Mouse (Mus musculus) CH12.LX (cell line): Measurements from ENCODE around the gene Gm43552. TPM values are rescaled to one million over a fixed set of nuclear protein-coding genes. Genes with fewer than 3 reads are reported as not detected.
A peak's percentile ranks its signal among the peaks of the same experiment; 100 is the strongest.

Experiments used
- DNase-seq: peaks from one replicate; pipeline ENCODE4 v3.0.0-alpha.2; 2013; ENCODE audit errors: extremely low read depth
- H3K27ac ChIP-seq: 2 replicates; pipeline ENCODE4 v1.5.1; 2012; ENCODE audit warnings: low read depth, mild to moderate bottlenecking, control low read depth, moderate library complexity; ENCODE audit not compliant: insufficient read depth
- H3K27me3 ChIP-seq: replicated peaks from 2 replicates; pipeline ENCODE3; 2012; ENCODE audit warnings: inconsistent platforms
- H3K36me3 ChIP-seq, 2 experiments: replicated peaks in 1 of 2; 2 replicates each; pipeline versions ENCODE3 to v1.6.1; 2012; ENCODE audit warnings: inconsistent platforms in 1 of 2, low read length in 1 of 2, mild to moderate bottlenecking in 1 of 2, mixed read lengths in 1 of 2, moderate library complexity in 1 of 2; ENCODE audit not compliant: control insufficient read depth in 1 of 2, insufficient read depth in 1 of 2
- H3K4me1 ChIP-seq, 2 experiments: 2 replicates each; pipeline ENCODE4 v1.6.1; 2012; ENCODE audit warnings: inconsistent platforms in 1 of 2, moderate library complexity in 1 of 2; ENCODE audit not compliant: insufficient read depth in 2 of 2, control insufficient read depth in 1 of 2
- H3K4me2 ChIP-seq: 2 replicates; pipeline ENCODE4 v1.6.1; 2012; ENCODE audit warnings: low read depth, mild to moderate bottlenecking, control low read depth; ENCODE audit not compliant: poor library complexity, insufficient read depth, severe bottlenecking
- H3K4me3 ChIP-seq, 3 experiments: fragments of 150-350 bp in 1 of 3; sonication (generic) in 1 of 3; replicated peaks in 1 of 3; 2 replicates each; pipeline versions ENCODE3 to v1.5.1; 2011 to 2012; ENCODE audit warnings: low read depth in 2 of 3, low read length in 2 of 3, mild to moderate bottlenecking in 2 of 3, moderate library complexity in 2 of 3, control low read depth in 1 of 3, improper control_type of control experiment in 1 of 3, inconsistent platforms in 1 of 3, mixed read lengths in 1 of 3; ENCODE audit not compliant: poor library complexity in 1 of 3
- H3K79me2 ChIP-seq: replicated peaks from 2 replicates; pipeline ENCODE4 v1.6.1; 2012; ENCODE audit warnings: mild to moderate bottlenecking, moderate library complexity; ENCODE audit not compliant: control insufficient read depth, poor library complexity, insufficient read depth, severe bottlenecking; ENCODE audit errors: extremely low read depth
- H3K9ac ChIP-seq: 2 replicates; pipeline ENCODE4 v1.6.1; 2012; ENCODE audit warnings: low read depth, mild to moderate bottlenecking, control low read depth, moderate library complexity; ENCODE audit not compliant: insufficient read depth
- H3K9me3 ChIP-seq: replicated peaks from 2 replicates; pipeline ENCODE3; 2012; ENCODE audit warnings: low read length, inconsistent platforms, mixed read lengths
- BHLHE40 ChIP-seq: IDR thresholded peaks from 2 replicates; pipeline ENCODE4 v1.6.1; 2011; ENCODE audit warnings: mild to moderate bottlenecking, low read depth, low read length, improper control_type of control experiment
- CHD1 ChIP-seq: IDR thresholded peaks from 2 replicates; pipeline ENCODE4 v1.6.1; 2012; ENCODE audit warnings: low read depth, low read length, improper control_type of control experiment, inconsistent platforms
- CHD2 ChIP-seq: IDR thresholded peaks from 2 replicates; pipeline ENCODE4 v1.6.1; 2011; ENCODE audit warnings: low read length, improper control_type of control experiment
- CTCF ChIP-seq, 2 experiments: IDR thresholded peaks in 1 of 2; conservative IDR thresholded peaks in 1 of 2; 2 replicates each; pipeline ENCODE4 v1.5.1; 2011 to 2012; ENCODE audit warnings: low read depth in 2 of 2, low read length in 2 of 2, improper control_type of control experiment in 1 of 2, inconsistent platforms in 1 of 2, mild to moderate bottlenecking in 1 of 2, moderate library complexity in 1 of 2
- GABPA ChIP-seq: IDR thresholded peaks from 2 replicates; pipeline ENCODE4 v1.6.1; 2012; ENCODE audit warnings: low read depth, low read length, improper control_type of control experiment, inconsistent platforms; ENCODE audit not compliant: insufficient replicate concordance
- HCFC1 ChIP-seq: IDR thresholded peaks from 2 replicates; pipeline ENCODE4 v1.6.1; 2012; ENCODE audit warnings: low read depth, mild to moderate bottlenecking, inconsistent platforms, low read length, improper control_type of control experiment
- IRF4 ChIP-seq: IDR thresholded peaks from 2 replicates; pipeline ENCODE4 v1.6.1; 2014; ENCODE audit warnings: low read depth, mild to moderate bottlenecking, inconsistent platforms, low read length, improper control_type of control experiment
- JUN ChIP-seq: IDR thresholded peaks from 2 replicates; pipeline ENCODE4 v1.6.1; 2011; ENCODE audit warnings: low read depth, mild to moderate bottlenecking, low read length, improper control_type of control experiment, moderate library complexity; ENCODE audit not compliant: insufficient read depth
- JUND ChIP-seq: conservative IDR thresholded peaks from 2 replicates; pipeline ENCODE4 v1.6.1; 2011; ENCODE audit warnings: low read depth, low read length, improper control_type of control experiment
- KAT2A ChIP-seq: IDR thresholded peaks from 2 replicates; pipeline ENCODE4 v1.6.1; 2012; ENCODE audit warnings: low read length, improper control_type of control experiment, inconsistent platforms; ENCODE audit not compliant: insufficient replicate concordance
- MAX ChIP-seq: IDR thresholded peaks from 2 replicates; pipeline ENCODE4 v1.6.1; 2011; ENCODE audit warnings: low read length, improper control_type of control experiment
- MAZ ChIP-seq: IDR thresholded peaks from 2 replicates; pipeline ENCODE4 v1.6.1; 2012; ENCODE audit warnings: low read depth, mild to moderate bottlenecking, inconsistent platforms, low read length, improper control_type of control experiment, moderate library complexity
- MXI1 ChIP-seq: IDR thresholded peaks from 2 replicates; pipeline ENCODE4 v1.6.1; 2011; ENCODE audit warnings: mild to moderate bottlenecking, low read depth, low read length, improper control_type of control experiment
- MYC ChIP-seq: IDR thresholded peaks from 2 replicates; pipeline ENCODE4 v1.6.1; 2011; ENCODE audit warnings: low read depth, mild to moderate bottlenecking, improper control_type of control experiment, low read length
- NELFE ChIP-seq: IDR thresholded peaks from 2 replicates; pipeline ENCODE4 v1.6.1; 2011; ENCODE audit warnings: low read depth, low read length, improper control_type of control experiment
- NRF1 ChIP-seq: IDR thresholded peaks from 2 replicates; pipeline ENCODE4 v1.6.1; 2014; ENCODE audit warnings: low read depth, mild to moderate bottlenecking, inconsistent platforms, low read length, improper control_type of control experiment, moderate library complexity
- PAX5 ChIP-seq: IDR thresholded peaks from 2 replicates; pipeline ENCODE4 v1.6.1; 2012; ENCODE audit warnings: low read length, inconsistent platforms, mixed read lengths
- POLR2A ChIP-seq: IDR thresholded peaks from 2 replicates; pipeline ENCODE4 v1.6.1; 2011; ENCODE audit warnings: low read depth, mild to moderate bottlenecking, improper control_type of control experiment, low read length
- POLR2AphosphoS2 ChIP-seq: IDR thresholded peaks from 2 replicates; pipeline ENCODE4 v1.6.1; 2011; ENCODE audit warnings: low read depth, low read length, improper control_type of control experiment
- SIN3A ChIP-seq: IDR thresholded peaks from 2 replicates; pipeline ENCODE4 v1.6.1; 2012; ENCODE audit warnings: low read length, improper control_type of control experiment, inconsistent platforms
- TCF12 ChIP-seq: IDR thresholded peaks from 2 replicates; pipeline ENCODE4 v1.6.1; 2014; ENCODE audit warnings: low read depth, mild to moderate bottlenecking, inconsistent platforms, low read length, improper control_type of control experiment
- UBTF ChIP-seq: IDR thresholded peaks from 2 replicates; pipeline ENCODE4 v1.6.1; 2012; ENCODE audit warnings: low read depth, mild to moderate bottlenecking, inconsistent platforms, low read length, improper control_type of control experiment, moderate library complexity
- USF1 ChIP-seq: IDR thresholded peaks from 2 replicates; pipeline ENCODE4 v1.6.1; 2014; ENCODE audit warnings: low read depth, mild to moderate bottlenecking, inconsistent platforms, low read length, improper control_type of control experiment
- ZNF384 ChIP-seq: IDR thresholded peaks from 2 replicates; pipeline ENCODE4 v1.6.1; 2012; ENCODE audit warnings: low read depth, low read length, improper control_type of control experiment, inconsistent platforms
- dilution Hi-C: fragments of 300-500 bp; cut with MboI; formaldehyde crosslinking; loops from 2 replicates; pipeline ENCODE4 v1.14.3; 2020; ENCODE audit warnings: low sequenced_read_pairs; ENCODE audit not compliant: extremely low pct_unique_long_range_greater_than_20kb, extremely low pct_ligation_motif_present
- in situ Hi-C: fragments of 300-500 bp; cut with MboI; formaldehyde crosslinking; loops from 3 replicates; pipeline ENCODE4 v1.14.3; 2019; ENCODE audit warnings: low sequenced_read_pairs, low pct_ligation_motif_present, low pct_unique_long_range_greater_than_20kb, mixed read lengths
- polyA plus RNA-seq: library from polyadenylated mRNA; unstranded; fragments of >175 nt; gene quantifications from 2 replicates; pipeline ENCODE4 v1.2.1, GENCODE M21; 2012; ENCODE audit warnings: low read depth; ENCODE audit not compliant: insufficient read length
- total RNA-seq, 2 experiments: library from RNA; depleted of rRNA; stranded (reverse); fragments of 300-350 nt in 1 of 2; fragments of >200 nt in 1 of 2; gene quantifications; 2 replicates each; pipeline ENCODE4 v1.2.3; 2012 to 2014

Gene Gm43552
- total and polyA plus RNA-seq, 3 experiments = 2.1 TPM; not detected in 2

DNA sequence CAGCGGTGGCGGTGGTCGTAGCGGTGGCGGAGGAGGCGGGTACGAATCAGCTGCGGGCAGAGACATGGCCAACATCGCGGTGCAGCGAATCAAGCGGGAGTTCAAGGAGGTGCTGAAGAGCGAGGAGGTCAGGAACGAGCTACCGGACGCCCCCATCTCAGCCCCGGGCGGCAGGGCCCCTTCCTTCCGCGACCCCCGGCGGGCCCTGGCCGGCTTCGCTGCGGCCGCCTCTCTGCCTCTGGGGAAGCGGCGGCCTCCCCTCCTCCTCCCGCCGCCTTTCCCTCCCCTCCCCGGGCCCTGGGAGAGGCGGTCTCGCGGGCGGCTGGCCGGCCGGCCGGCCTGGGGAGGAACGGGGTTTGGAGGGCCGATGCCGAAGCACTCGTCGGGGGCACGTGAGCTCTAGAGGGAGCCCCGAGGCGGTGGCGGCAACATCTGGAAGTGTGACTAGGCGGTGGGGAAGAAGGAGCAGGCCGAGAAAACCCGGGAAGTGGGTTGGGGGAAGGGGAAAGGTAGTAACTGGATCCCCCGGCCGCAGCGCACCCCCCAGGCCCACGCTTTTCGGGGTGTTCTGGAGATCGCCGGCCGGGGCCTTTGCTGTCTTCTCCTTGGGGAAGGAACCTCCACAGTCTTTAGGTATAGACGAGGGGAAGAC is 44.9 kb upstream of the Gm43552 start:
- peak; percentile 95; the same call in 1 of the 2 replicates for TF ChIP-seq UBTF
- no peak for TF ChIP-seq MYC
- peak; percentile 25; the same call in 1 of the 2 replicates for TF ChIP-seq TCF12
- no peak; the same call in none of the 2 replicates for TF ChIP-seq CHD1
- TF ChIP-seq MAX = peak; percentile 79; the same call in 1 of the 2 replicates
- peak; percentile 58 for TF ChIP-seq HCFC1
- no peak for TF ChIP-seq POLR2A
- TF ChIP-seq NELFE = 0 out of 2 replicates have a peak, but pooled peaks have one; percentile 7
- TF ChIP-seq MXI1 = peak; percentile 84
- TF ChIP-seq JUND = no peak
- peak; percentile 88 for TF ChIP-seq BHLHE40
- TF ChIP-seq CHD2 = peak; percentile 51; the same call in 1 of the 2 replicates
- 0 out of 2 replicates have a peak, but pooled peaks have one; percentile 9 for TF ChIP-seq KAT2A
- TF ChIP-seq MAZ = no peak
- peak; percentile 77; the same call in 1 of the 2 replicates for TF ChIP-seq SIN3A
- no peak; the same call in 1 of the 2 replicates for TF ChIP-seq IRF4
- peak overlapping the region; percentile 77 for H3K9ac ChIP-seq
- peaks cover 2 to 32% of the 10 kb centered on the region in 2 experiments; a peak in 3 of 4 replicates for H3K4me1 ChIP-seq
- peaks cover 3 to 5% of the 10 kb centered on the region in 2 experiments for H3K36me3 ChIP-seq
- H3K27ac ChIP-seq = peak overlapping the region; percentile 96
- peak overlapping the region; percentile 87 to 95 (median 95) for H3K4me3 ChIP-seq
- peaks cover 45% of the 10 kb centered on the region for H3K79me2 ChIP-seq
- H3K27me3 ChIP-seq = no peaks in the 10 kb centered on the region
- in situ Hi-C loops = no loop called here
- H3K4me2 ChIP-seq = peak overlapping the region; percentile 89
- DNase-seq = no peak
- H3K9me3 ChIP-seq = peaks cover 2% of the 10 kb centered on the region
- dilution Hi-C loops = no loop called here

DNA sequence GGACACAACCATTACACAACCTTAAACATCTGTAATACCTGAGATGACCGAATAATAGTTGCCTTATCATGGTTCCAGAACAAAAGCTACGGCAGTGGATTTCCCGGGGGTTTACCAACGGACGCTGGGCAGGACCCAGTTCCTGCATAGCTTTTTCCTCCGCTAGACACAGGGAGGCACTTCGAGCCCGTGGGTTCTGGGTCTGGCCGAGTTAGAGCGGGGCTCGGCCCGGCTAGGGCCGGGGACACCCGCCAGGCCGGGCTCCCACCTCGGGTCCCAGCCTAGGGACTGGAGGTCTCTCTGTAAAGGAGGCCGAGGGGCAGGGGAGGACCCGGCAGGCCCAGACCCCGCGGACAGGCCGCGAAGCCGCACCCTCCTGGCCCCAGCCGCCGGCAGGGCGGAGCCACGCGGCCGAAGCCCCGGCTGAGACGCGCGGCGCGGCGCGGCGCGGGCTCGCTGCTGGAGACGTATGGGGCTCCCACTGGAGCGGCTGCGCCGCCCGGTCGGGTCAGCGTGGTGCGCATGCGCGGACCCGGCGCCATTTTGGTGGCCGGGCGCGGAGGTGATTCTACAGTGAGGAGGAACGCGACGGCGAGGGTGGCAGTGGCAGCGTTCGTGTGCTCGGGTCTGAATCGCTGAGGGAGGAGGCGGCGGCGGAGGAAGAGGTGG is 44.3 kb upstream of the Gm43552 start, which contains the start of the genes Smim14 and Ube2k:
Gene Smim14 (minus strand): TSS at position 434 of the 669 bp plus-strand sequence.
Gene Ube2k (plus strand): TSS at position 483 of the 669 bp plus-strand sequence.
- peaks cover 2 to 27% of the 10 kb centered on the region in 2 experiments; a peak in 3 of 4 replicates for H3K4me1 ChIP-seq
- in situ Hi-C loops (no loop called here), dilution Hi-C loops (no loop called here)
- H3K4me3 ChIP-seq = peak within 1 kb of the TSS; percentile 87 to 95 (median 95)
- peak; percentile 87 for DNase-seq
- no peaks in the 10 kb centered on the region for H3K27me3 ChIP-seq
- H3K9ac ChIP-seq = peak within 1 kb of the TSS; percentile 77
- peaks cover 39% of the 10 kb centered on the region for H3K79me2 ChIP-seq
- H3K9me3 ChIP-seq = peaks cover 2% of the 10 kb centered on the region
- peak within 1 kb of the TSS; percentile 89 for H3K4me2 ChIP-seq
- H3K36me3 ChIP-seq = peaks cover 0 to 2% of the 10 kb centered on the region in 2 experiments
- TF ChIP-seq ZNF384 (no peak), CTCF (conservative IDR thresholded peaks at IDR 0.05 in 1 of 2, IDR thresholded peaks at IDR 0.05 in 1 of 2; ENCODE audit: low read depth in 2 of 2, low read length in 2 of 2) (peak in 1 of 2 experiments; percentile 23; a peak in 2 of 4 replicates), MAZ (no peak), PAX5 (no peak), POLR2AphosphoS2 (no peak), TCF12 (peak; percentile 55; the same call in 1 of the 2 replicates), NRF1 (peak; percentile 96), USF1 (no peak), JUN (no peak), NELFE (peak; percentile 62), POLR2A (peak; percentile 94), UBTF (peak; percentile 82; the same call in 1 of the 2 replicates), GABPA (no peak), MYC (no peak)
- peak within 1 kb of the TSS; percentile 96 for H3K27ac ChIP-seq
